Mouse (Mus musculus) cerebellum, adult 2 months (tissue): ENCODE results near the gene Kcnip1.

Source experiments
- CTCF ChIP-seq: fragments of 200-500 bp; IDR thresholded peaks from 2 replicates; pipeline ENCODE4 v1.5.1; 2011; ENCODE audit warnings: low read depth, mild to moderate bottlenecking, control low read depth, low read length, moderate library complexity, borderline replicate concordance; ENCODE audit not compliant: insufficient read depth
- POLR2A ChIP-seq: fragments of 200-500 bp; IDR thresholded peaks from 2 replicates; pipeline ENCODE4 v1.6.1; 2011; ENCODE audit warnings: low read length, control low read depth, borderline replicate concordance; ENCODE audit not compliant: insufficient read depth

DNA sequence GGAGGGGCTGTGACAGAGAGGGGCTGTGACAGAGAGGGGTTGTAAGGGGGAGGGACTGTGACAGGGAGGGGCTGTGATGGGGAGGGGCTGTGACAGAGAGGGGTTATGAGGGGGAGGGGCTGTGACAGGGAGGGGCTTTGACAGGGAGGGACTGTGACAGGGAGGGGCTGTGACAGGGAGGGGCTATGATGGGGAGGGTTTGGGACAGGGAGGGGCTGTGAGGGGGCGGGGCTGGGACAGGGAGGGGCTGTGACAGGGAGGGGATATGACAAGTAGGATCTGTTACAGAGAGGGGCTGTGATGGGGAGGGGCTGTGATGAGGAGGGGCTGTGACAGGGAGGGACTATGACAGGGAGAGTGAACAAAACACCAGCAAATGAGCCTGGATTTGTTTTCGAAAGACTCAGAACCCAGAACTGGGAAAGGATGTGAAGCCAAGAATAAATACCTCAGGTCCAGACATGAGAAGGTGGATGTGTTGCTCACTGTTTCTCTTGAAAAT, 290.9 kb downstream of the Kcnip1 start:
- no peak for TF ChIP-seq CTCF
- no peak for TF ChIP-seq POLR2A
